Mouse (Mus musculus): ENCODE measurements around the gene Acot3. TPM values are rescaled to one million over a fixed set of nuclear protein-coding genes. Genes with fewer than 3 reads are reported as not detected.
"Not testable (repeated sequence)": the region's sequence is repeated elsewhere in the genome, so short reads cannot be mapped to it uniquely, and the experiment has no call there.

The Acot3 gene
- polyA plus RNA-seq, 1 experiment = not detected

GRCm38 (mm10) chr12:84038691-84039111 lies 13.2 kb upstream of the Acot3 start, which contains the start of gene Gm49366:
Gene Gm49366, plus strand, starts transcription at chr12:84038935.
- TF ChIP-seq GATA1 (IDR thresholded peaks at IDR 0.05; ENCODE audit: low read length) = not testable (repeated sequence)

- no peak for TF ChIP-seq GATA1 (IDR thresholded peaks at IDR 0.05; ENCODE audit: low read length)
Observed at GRCm38 (mm10) chr12:84042248-84042647, 9.7 kb upstream of the Acot3 start.

- no peak for TF ChIP-seq GATA1 (IDR thresholded peaks at IDR 0.05; ENCODE audit: low read length)
Observed at GRCm38 (mm10) chr12:84044045-84044444, 7.9 kb upstream of the Acot3 start.

GRCm38 (mm10) chr12:84046906-84047305 lies 5.0 kb upstream of the Acot3 start:
- no peak for TF ChIP-seq GATA1 (IDR thresholded peaks at IDR 0.05; ENCODE audit: low read length)

GRCm38 (mm10) chr12:84052609-84053008 lies 665 bp downstream of the Acot3 start:
- no peak for TF ChIP-seq GATA1 (IDR thresholded peaks at IDR 0.05; ENCODE audit: low read length)

- TF ChIP-seq GATA1 (IDR thresholded peaks at IDR 0.05; ENCODE audit: low read length) = no peak
Observed at GRCm38 (mm10) chr12:84053173-84053572, 1.2 kb downstream of the Acot3 start.

GRCm38 (mm10) chr12:84053679-84054391 lies 1.9 kb downstream of the Acot3 start:
- TF ChIP-seq GATA1 (IDR thresholded peaks at IDR 0.05; ENCODE audit: low read length) = no peak

- TF ChIP-seq GATA1 (IDR thresholded peaks at IDR 0.05; ENCODE audit: low read length) = no peak
Observed at GRCm38 (mm10) chr12:84060946-84061345, 9.0 kb downstream of the Acot3 start.

- TF ChIP-seq GATA1 (IDR thresholded peaks at IDR 0.05; ENCODE audit: low read length) = no peak
Observed at GRCm38 (mm10) chr12:84062336-84062735, 10.4 kb downstream of the Acot3 start.

- TF ChIP-seq GATA1 (IDR thresholded peaks at IDR 0.05; ENCODE audit: low read length) = no peak
Observed at GRCm38 (mm10) chr12:84063228-84063627, 11.3 kb downstream of the Acot3 start.

- no peak for TF ChIP-seq GATA1 (IDR thresholded peaks at IDR 0.05; ENCODE audit: low read length)
Observed at GRCm38 (mm10) chr12:84063833-84064232, 11.9 kb downstream of the Acot3 start.

GRCm38 (mm10) chr12:84064621-84065020 lies 12.7 kb downstream of the Acot3 start:
- no peak for TF ChIP-seq GATA1 (IDR thresholded peaks at IDR 0.05; ENCODE audit: low read length)

- TF ChIP-seq GATA1 (IDR thresholded peaks at IDR 0.05; ENCODE audit: low read length) = no peak
Observed at GRCm38 (mm10) chr12:84067752-84068151, 15.8 kb downstream of the Acot3 start.

- no peak for TF ChIP-seq GATA1 (IDR thresholded peaks at IDR 0.05; ENCODE audit: low read length)
Observed at GRCm38 (mm10) chr12:84068296-84068695, 16.4 kb downstream of the Acot3 start.

GRCm38 (mm10) chr12:84068986-84069385 lies 17.0 kb downstream of the Acot3 start, which contains the start of gene Acot5:
Gene Acot5, plus strand, starts transcription at chr12:84069325.
- TF ChIP-seq GATA1 (IDR thresholded peaks at IDR 0.05; ENCODE audit: low read length) = no peak

- TF ChIP-seq GATA1 (IDR thresholded peaks at IDR 0.05; ENCODE audit: low read length) = no peak
Observed at GRCm38 (mm10) chr12:84071696-84072095, 19.8 kb downstream of the Acot3 start.

GRCm38 (mm10) chr12:84077371-84077990 lies 25.5 kb downstream of the Acot3 start:
- no peak for TF ChIP-seq GATA1 (IDR thresholded peaks at IDR 0.05; ENCODE audit: low read length)
